Mouse (Mus musculus) G1E (cell line): ENCODE results near the gene Pip5k1c.

Experiments used
- CTCF ChIP-seq: IDR thresholded peaks from 2 replicates; pipeline ENCODE4 v1.5.1; 2012; ENCODE audit warnings: low read depth, low read length, inconsistent platforms, mixed read lengths
- GATA1 ChIP-seq: IDR thresholded peaks from 2 replicates; pipeline ENCODE4 v1.6.1; 2012; ENCODE audit warnings: borderline replicate concordance, low read length, inconsistent platforms, mixed read lengths
- GATA2 ChIP-seq: IDR thresholded peaks from 2 replicates; pipeline ENCODE4 v1.6.1; 2012; ENCODE audit warnings: low read depth, low read length, inconsistent platforms, borderline replicate concordance
- POLR2AphosphoS5 ChIP-seq: IDR thresholded peaks from 2 replicates; pipeline ENCODE4 v1.6.1; 2012; ENCODE audit warnings: low read depth, low read length, inconsistent platforms; ENCODE audit not compliant: insufficient replicate concordance
- TAL1 ChIP-seq: conservative IDR thresholded peaks from 2 replicates; pipeline ENCODE4 v1.6.1; 2012; ENCODE audit warnings: low read depth, low read length, inconsistent platforms, mixed read lengths

GRCm38 (mm10) chr10:81247804-81248203 lies 45.0 kb upstream of the Pip5k1c start:
- no peak for TF ChIP-seq CTCF
- TF ChIP-seq TAL1, result no peak
- no peak for TF ChIP-seq POLR2AphosphoS5
- no peak for TF ChIP-seq GATA1
- TF ChIP-seq GATA2, result no peak
